Mouse (Mus musculus): Measurements from ENCODE around the gene Xaf1. TPM values are rescaled to one million over a fixed set of nuclear protein-coding genes. Genes with fewer than 3 reads are reported as not detected.

The Xaf1 gene
- polyA plus RNA-seq, 1 experiment from 2014 or later: 3.2 TPM

DNA sequence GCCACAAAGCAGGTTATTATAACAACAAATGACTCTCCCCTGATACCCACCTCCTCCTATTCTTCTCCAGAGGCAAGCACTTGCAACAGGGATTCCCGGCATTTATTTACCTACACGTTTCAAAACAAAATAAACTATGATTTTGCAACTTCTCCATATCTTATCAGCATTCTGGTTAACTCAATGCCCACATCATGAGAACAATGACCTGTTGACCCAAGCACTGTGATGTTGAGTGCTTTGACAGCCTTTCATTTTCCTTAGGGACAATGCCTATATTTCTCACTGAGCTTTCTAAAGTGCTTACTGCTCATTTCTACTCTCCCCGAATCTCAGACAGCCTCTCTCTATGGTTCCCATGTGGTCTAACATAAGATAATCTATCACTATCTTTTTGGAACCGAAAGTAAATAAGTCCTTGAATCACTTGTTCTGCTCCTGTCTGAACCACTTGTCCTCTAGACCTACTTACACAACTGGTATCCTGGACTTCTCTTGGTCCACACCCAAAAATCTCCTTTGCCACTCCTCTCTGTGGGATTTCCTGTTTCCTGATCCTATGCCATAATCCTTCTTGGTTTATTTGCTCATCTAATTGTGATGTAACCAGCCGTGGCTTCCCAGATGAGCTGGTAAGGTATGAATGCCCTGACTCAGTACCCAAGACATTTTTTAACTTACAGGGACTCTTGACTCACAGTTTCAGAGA lies 20.1 kb upstream of the Xaf1 start:
- H3K27ac ChIP-seq (replicated peaks; ENCODE audit: low read depth, low read length): no peak overlapping the region
- no peaks in the 10 kb centered on the region for H3K4me1 ChIP-seq (ENCODE audit: control insufficient read depth, insufficient read depth, low read length)
- H3K4me2 ChIP-seq (ENCODE audit: low read depth, low read length): no peak overlapping the region
- no peaks in the 10 kb centered on the region for H3K27me3 ChIP-seq (replicated peaks; ENCODE audit: control insufficient read depth, insufficient read depth, low read length)
- ATAC-seq (ENCODE audit: low read depth) (no peak), DNase-seq (ENCODE audit: low spot score) (no peak)
- H3K9me3 ChIP-seq (ENCODE audit: control insufficient read depth, low read length): no peaks in the 10 kb centered on the region
- H3K4me3 ChIP-seq (ENCODE audit: low read depth, low read length): no peak overlapping the region
- 81% methylated on average over 5 of the region's 5 CpGs for WGBS
- H3K9ac ChIP-seq (ENCODE audit: low read depth, low read length): no peak overlapping the region
- no peaks in the 10 kb centered on the region for H3K36me3 ChIP-seq (ENCODE audit: control insufficient read depth, insufficient read depth, low read length)

DNA sequence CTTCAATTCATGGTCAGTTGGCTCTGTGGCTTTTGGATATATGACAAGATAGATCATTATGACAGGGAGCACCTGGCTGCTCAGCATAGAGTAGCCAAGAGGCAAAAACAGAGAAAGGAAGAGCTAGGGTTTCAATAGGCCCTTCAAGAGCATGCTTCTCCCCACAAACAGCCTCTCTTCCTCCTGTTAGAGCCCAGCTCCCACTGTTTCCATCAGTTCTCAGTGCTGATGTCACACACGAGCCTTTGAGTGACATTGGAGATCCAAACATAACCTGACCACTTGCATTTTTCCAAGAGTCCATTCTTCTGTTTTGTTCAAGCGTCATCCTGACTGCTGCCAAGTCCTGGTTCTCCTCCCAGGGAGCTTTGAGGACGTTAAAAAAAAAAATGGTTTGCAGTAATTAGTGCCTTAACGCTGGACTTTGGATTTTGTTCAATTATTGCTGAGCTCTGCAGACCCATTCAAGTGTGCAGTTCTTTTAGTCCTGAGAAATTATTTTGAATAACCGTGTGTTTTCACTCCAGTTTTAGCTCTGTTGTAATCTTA lies 19.5 kb upstream of the Xaf1 start:
- no peak overlapping the region for H3K4me3 ChIP-seq (ENCODE audit: low read depth, low read length)
- no peak for ATAC-seq (ENCODE audit: low read depth)

DNA sequence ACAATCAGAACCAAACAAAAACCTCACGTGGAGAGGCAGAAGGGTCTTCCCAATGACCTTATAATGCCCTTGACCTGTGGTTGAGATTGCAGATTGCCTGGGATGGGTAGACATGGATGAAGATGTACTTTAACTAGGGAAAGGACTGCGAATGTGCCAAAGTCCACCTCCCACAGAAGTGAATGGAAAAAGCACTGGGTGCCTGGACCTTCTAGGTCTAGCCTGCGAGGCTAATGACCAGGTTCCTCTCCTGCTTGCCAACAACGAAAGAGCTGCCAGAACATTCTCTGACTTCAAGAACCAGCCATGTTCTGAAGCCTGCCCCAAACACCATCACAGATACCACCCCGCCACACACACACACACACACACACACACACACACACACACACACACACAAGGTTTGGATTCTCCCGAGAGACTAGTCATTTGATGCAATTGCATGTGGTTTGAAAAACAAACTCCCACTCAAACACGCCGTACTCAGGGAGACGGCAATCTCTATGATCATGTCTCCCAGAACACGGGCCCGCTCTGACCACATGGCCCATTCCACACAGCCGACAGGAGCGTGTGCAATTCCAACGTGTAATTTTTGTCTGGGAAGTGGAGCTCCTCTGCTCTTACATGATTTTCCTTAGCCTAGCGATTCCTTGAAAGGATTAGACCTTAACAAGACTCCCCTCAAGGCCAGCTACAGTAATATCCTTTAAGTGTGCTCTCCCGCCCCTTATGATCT lies 17.8 kb upstream of the Xaf1 start:
- 83% methylated on average over 16 of the region's 16 CpGs for whole genome bisulfite sequencing
- ATAC-seq (ENCODE audit: low read depth): peak; percentile 50; the same call in 1 of the 2 replicates

More for the DNA sequence above, 19.5 kb upstream of the Xaf1 start:
- no peak overlapping the region for H3K27ac ChIP-seq (replicated peaks; ENCODE audit: low read depth, low read length)
- H3K27me3 ChIP-seq (replicated peaks; ENCODE audit: control insufficient read depth, insufficient read depth, low read length): no peaks in the 10 kb centered on the region
- WGBS: 66% methylated on average over 5 of the region's 5 CpGs
- DNase-seq (ENCODE audit: low spot score): no peak
- H3K4me2 ChIP-seq (ENCODE audit: low read depth, low read length): no peak overlapping the region
- H3K36me3 ChIP-seq (ENCODE audit: control insufficient read depth, insufficient read depth, low read length): no peaks in the 10 kb centered on the region
- no peaks in the 10 kb centered on the region for H3K9me3 ChIP-seq (ENCODE audit: control insufficient read depth, low read length)
- H3K9ac ChIP-seq (ENCODE audit: low read depth, low read length): no peak overlapping the region
- no peaks in the 10 kb centered on the region for H3K4me1 ChIP-seq (ENCODE audit: control insufficient read depth, insufficient read depth, low read length)

DNA sequence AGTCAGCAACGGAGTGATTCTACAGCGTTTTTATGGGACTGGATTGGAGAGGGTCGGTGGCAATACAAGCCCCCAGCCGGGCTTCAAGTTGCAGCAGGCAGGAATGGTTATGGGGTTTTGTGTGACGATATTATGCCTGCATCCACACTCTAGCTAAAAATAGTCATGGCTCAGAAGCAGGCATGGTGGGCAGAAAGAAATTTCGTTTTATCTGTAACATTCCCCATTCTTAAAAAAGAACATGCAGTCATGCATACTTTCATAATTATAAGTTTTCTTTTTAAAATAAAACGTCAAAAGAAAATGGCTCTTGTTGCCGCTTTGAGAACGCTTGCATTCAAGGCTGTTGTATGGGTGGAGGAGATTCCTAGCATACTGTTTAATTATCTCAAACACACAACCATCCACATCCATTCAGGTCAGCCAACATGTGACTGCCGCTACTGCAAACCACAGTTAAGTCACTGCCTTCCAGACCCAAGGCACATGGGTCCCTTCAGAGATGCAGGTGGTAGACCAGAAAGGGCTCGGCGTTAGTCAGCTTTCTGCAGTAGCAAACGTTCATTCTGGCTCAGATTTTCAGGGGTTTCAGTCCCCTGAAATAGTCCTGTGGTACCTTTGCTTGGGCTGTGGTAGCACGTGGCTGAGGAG lies 16.8 kb upstream of the Xaf1 start:
- no peak overlapping the region for H3K9ac ChIP-seq (ENCODE audit: low read depth, low read length)
- H3K9me3 ChIP-seq (ENCODE audit: control insufficient read depth, low read length): no peaks in the 10 kb centered on the region
- no peaks in the 10 kb centered on the region for H3K27me3 ChIP-seq (replicated peaks; ENCODE audit: control insufficient read depth, insufficient read depth, low read length)
- WGBS: 62% methylated on average over 14 of the region's 14 CpGs
- no peak; the same call in 1 of the 2 replicates for ATAC-seq (ENCODE audit: low read depth)
- no peak overlapping the region for H3K27ac ChIP-seq (replicated peaks; ENCODE audit: low read depth, low read length)
- H3K4me3 ChIP-seq (ENCODE audit: low read depth, low read length): no peak overlapping the region
- no peaks in the 10 kb centered on the region for H3K36me3 ChIP-seq (ENCODE audit: control insufficient read depth, insufficient read depth, low read length)
- no peaks in the 10 kb centered on the region for H3K4me1 ChIP-seq (ENCODE audit: control insufficient read depth, insufficient read depth, low read length)
- DNase-seq (ENCODE audit: low spot score): no peak
- H3K4me2 ChIP-seq (ENCODE audit: low read depth, low read length): no peak overlapping the region

More for the DNA sequence above, 17.8 kb upstream of the Xaf1 start:
- DNase-seq (ENCODE audit: low spot score): peak; percentile 52
- no peak overlapping the region for H3K9ac ChIP-seq (ENCODE audit: low read depth, low read length)
- no peaks in the 10 kb centered on the region for H3K9me3 ChIP-seq (ENCODE audit: control insufficient read depth, low read length)
- H3K36me3 ChIP-seq (ENCODE audit: control insufficient read depth, insufficient read depth, low read length): no peaks in the 10 kb centered on the region
- H3K4me3 ChIP-seq (ENCODE audit: low read depth, low read length): no peak overlapping the region
- H3K4me1 ChIP-seq (ENCODE audit: control insufficient read depth, insufficient read depth, low read length): no peaks in the 10 kb centered on the region
- no peak overlapping the region for H3K27ac ChIP-seq (replicated peaks; ENCODE audit: low read depth, low read length)
- H3K4me2 ChIP-seq (ENCODE audit: low read depth, low read length): no peak overlapping the region
- H3K27me3 ChIP-seq (replicated peaks; ENCODE audit: control insufficient read depth, insufficient read depth, low read length): no peaks in the 10 kb centered on the region

DNA sequence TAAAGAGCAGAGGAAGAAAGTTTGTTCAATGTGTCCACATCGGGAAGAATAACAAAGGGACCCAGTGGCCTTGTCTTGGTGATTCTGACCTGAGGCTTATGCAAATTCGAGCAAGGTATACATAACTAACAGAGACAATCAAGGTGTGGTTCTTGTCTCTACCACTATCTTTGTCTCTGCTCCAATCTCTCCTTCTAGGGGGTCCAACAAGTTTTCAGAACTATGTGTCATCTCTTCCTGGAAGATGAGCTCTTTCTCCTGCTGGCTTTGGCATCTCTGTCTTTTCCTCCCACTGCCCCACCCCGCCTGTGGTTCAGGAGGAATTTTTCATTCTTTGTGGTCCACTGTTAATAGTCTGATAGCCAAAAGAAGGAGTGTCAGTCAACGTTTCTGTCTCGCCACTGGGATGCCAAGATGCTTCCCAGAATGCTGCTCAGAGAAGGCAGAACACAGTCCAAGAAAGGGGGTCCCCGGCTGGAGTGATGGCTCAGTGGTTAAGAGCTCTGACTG lies 15.4 kb upstream of the Xaf1 start:
- Histone ChIP-seq H3K4me3 (ENCODE audit: low read depth, low read length) (no peak overlapping the region), H3K36me3 (ENCODE audit: control insufficient read depth, insufficient read depth, low read length) (no peaks in the 10 kb centered on the region), H3K9ac (ENCODE audit: low read depth, low read length) (no peak overlapping the region), H3K4me2 (ENCODE audit: low read depth, low read length) (no peak overlapping the region), H3K27me3 (replicated peaks; ENCODE audit: control insufficient read depth, insufficient read depth, low read length) (no peaks in the 10 kb centered on the region), H3K4me1 (ENCODE audit: control insufficient read depth, insufficient read depth, low read length) (no peaks in the 10 kb centered on the region), H3K27ac (replicated peaks; ENCODE audit: low read depth, low read length) (no peak overlapping the region), H3K9me3 (ENCODE audit: control insufficient read depth, low read length) (no peaks in the 10 kb centered on the region)
- 73% methylated on average over 6 of the region's 6 CpGs for WGBS
- ATAC-seq (ENCODE audit: low read depth) (no peak), DNase-seq (ENCODE audit: low spot score) (no peak)

DNA sequence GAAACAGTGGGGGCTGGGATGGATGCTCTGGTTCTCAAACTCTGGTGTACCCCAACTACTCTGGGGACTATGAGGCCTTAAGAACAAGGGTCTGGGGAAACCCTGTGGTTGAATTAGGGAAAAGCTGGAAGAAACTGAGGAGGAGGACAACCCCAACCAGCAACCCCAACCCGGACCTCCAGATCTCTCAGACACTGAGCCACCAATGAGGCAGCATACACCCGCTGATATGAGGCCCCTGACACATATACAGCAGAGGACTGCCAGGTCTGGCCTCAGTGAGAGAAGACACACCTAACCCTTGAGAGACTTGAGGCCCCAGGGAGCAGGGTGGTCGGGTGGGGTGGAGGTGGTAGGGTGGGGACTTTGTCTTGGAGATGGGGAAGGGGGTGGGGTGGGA lies 14.8 kb upstream of the Xaf1 start:
- Histone ChIP-seq H3K4me2 (ENCODE audit: low read depth, low read length) (no peak overlapping the region), H3K27ac (replicated peaks; ENCODE audit: low read depth, low read length) (no peak overlapping the region), H3K9ac (ENCODE audit: low read depth, low read length) (no peak overlapping the region), H3K9me3 (ENCODE audit: control insufficient read depth, low read length) (no peaks in the 10 kb centered on the region), H3K27me3 (replicated peaks; ENCODE audit: control insufficient read depth, insufficient read depth, low read length) (no peaks in the 10 kb centered on the region), H3K4me3 (ENCODE audit: low read depth, low read length) (no peak overlapping the region), H3K36me3 (ENCODE audit: control insufficient read depth, insufficient read depth, low read length) (no peaks in the 10 kb centered on the region), H3K4me1 (ENCODE audit: control insufficient read depth, insufficient read depth, low read length) (no peaks in the 10 kb centered on the region)
- DNase-seq (ENCODE audit: low spot score) (no peak), ATAC-seq (ENCODE audit: low read depth) (no peak)
- 79% methylated on average over 3 of the region's 3 CpGs for WGBS

DNA sequence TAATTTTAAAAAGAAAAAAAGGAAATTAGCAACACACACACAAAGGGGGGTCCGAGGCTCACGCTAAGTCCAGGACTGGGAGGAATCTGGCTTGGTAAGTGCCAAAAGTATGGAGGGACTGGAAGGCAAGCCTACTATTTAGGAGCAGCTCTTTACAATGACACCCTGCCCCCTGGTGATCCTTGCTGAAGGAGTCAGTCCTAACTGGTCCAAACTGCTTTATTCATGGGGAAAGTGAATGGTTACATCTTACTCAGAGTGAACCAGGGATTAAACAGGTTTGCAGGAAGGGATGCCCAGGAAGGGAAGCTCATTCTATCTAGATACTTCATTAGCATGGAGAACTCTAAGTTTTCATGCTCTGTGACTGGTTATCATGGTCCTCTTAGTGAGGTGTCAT lies 14.3 kb upstream of the Xaf1 start:
- Histone ChIP-seq H3K4me3 (ENCODE audit: low read depth, low read length) (no peak overlapping the region), H3K27ac (replicated peaks; ENCODE audit: low read depth, low read length) (no peak overlapping the region), H3K4me1 (ENCODE audit: control insufficient read depth, insufficient read depth, low read length) (no peaks in the 10 kb centered on the region), H3K27me3 (replicated peaks; ENCODE audit: control insufficient read depth, insufficient read depth, low read length) (no peaks in the 10 kb centered on the region), H3K4me2 (ENCODE audit: low read depth, low read length) (no peak overlapping the region), H3K36me3 (ENCODE audit: control insufficient read depth, insufficient read depth, low read length) (no peaks in the 10 kb centered on the region), H3K9me3 (ENCODE audit: control insufficient read depth, low read length) (no peaks in the 10 kb centered on the region), H3K9ac (ENCODE audit: low read depth, low read length) (no peak overlapping the region)
- 91% methylated on average over 2 of the region's 2 CpGs for WGBS
- ATAC-seq (ENCODE audit: low read depth) (no peak), DNase-seq (ENCODE audit: low spot score) (no peak)

DNA sequence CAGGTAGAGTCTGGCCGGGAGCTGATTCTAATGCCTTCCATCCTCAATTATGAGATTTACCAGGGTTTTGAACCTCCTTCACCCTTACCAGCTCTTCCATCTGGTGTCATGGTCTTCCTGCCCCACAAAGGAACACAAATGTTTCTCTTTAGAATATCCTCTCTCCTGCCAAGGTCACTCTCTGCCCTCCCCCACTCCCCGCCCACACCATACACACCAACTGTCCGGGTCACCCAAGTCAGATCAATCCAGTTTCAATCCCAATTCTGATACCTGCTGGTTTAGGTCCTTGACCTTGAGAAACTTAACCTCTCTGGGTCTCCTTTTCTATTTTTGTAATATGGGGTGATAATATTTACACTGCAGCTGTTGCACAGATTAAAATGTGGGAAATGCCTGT lies 13.9 kb upstream of the Xaf1 start:
- 83% methylated on average over 3 of the region's 3 CpGs for WGBS
- Histone ChIP-seq H3K27ac (replicated peaks; ENCODE audit: low read depth, low read length) (no peak overlapping the region), H3K4me3 (ENCODE audit: low read depth, low read length) (no peak overlapping the region), H3K9ac (ENCODE audit: low read depth, low read length) (no peak overlapping the region), H3K36me3 (ENCODE audit: control insufficient read depth, insufficient read depth, low read length) (no peaks in the 10 kb centered on the region), H3K9me3 (ENCODE audit: control insufficient read depth, low read length) (no peaks in the 10 kb centered on the region), H3K4me2 (ENCODE audit: low read depth, low read length) (no peak overlapping the region), H3K4me1 (ENCODE audit: control insufficient read depth, insufficient read depth, low read length) (no peaks in the 10 kb centered on the region), H3K27me3 (replicated peaks; ENCODE audit: control insufficient read depth, insufficient read depth, low read length) (no peaks in the 10 kb centered on the region)
- ATAC-seq (ENCODE audit: low read depth) (no peak), DNase-seq (ENCODE audit: low spot score) (no peak)

Measured in embryonic facial prominence, embryonic 14.5 days (tissue).